Mouse (Mus musculus): ENCODE data around the gene Asmt. TPM values are rescaled to one million over a fixed set of nuclear protein-coding genes. Genes with fewer than 3 reads are reported as not detected.

Asmt gene
- polyA plus RNA-seq (2017; shearing (Covaris generic)): not detected

DNA sequence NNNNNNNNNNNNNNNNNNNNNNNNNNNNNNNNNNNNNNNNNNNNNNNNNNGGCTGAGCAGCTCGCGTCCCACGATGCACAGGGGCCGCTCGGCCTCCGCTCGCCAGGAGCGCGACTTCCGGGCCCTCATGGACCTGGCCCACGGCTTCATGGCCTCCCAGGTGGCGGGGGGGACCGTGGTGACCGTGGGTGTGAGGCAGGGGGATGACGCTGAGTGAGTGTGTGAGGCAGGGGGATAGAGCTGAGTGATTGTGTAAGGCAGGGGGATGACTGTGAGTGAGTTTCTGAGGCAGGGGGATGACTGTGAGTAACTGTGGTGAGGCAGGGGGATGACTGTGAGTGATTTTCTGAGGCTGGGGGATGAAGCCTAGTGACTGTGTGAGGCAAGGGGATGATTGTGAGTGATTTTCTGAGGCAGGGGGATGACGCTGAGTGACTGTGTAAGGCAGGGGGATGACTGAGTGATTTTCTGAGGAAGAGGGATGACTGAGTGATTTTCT lies at the start of gene Asmt:
TSS of gene Asmt (plus strand) at position 51 of the 499 bp plus-strand sequence.
- ATAC-seq: no peak

DNA sequence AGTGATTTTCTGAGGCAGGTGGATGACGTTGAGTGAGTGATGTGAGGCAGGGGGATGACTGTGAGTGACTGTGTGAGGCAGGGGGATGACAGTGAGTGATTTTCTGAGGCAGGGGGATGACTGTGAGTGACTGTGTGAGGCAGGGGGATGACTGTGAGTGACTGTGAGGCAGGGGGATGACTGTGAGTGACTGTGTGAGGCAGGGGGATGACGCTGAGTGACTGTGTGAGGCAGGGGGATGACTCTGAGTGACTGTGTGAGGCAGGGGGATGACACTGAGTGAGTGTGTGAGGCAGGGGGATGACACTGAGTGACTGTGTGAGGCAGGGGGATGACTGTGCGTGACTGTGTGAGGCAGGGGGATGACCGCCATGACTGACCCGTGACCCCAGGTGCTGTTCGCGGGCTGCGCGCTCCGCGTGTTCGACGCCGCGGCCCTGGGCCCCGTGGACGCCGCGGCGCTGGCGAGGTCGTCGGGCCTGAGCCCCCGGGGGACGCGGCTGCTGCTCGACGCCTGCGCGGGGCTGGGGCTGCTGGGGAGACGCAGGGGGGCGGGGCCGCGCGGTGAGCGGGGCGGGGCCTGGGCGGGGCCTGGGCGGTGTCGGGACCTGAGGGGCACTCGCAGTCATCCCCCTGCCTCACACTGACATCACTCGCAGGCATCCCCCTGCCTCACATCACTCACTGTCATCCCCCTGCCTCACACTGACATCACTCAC lies 948 bp downstream of the Asmt start:
- ATAC-seq: no peak

DNA sequence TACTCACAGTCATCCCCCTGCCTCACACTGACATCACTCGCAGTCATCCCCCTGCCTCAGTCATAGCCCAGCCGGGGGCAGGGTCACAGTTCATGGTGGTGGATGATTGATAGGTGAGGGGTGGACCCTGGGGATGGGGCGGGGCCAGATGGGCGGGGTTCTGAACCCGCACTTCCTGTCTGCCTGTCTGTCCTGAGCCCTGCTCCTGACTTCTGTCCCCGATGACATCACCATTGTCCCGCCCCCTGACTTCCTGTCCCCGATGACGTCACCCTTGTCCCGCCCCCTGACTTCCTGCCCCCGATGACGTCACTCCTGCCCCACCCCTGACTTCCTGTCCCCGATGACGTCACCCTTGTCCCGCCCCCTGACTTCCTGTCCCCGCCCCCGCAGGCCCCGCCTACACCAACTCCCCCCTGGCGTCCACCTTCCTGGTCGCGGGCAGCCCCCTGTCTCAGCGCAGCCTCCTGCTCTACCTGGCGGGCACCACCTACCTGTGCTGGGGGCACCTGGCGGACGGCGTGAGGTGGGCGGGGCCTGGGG lies 1.9 kb downstream of the Asmt start:
- peak; percentile 12 for ATAC-seq

DNA sequence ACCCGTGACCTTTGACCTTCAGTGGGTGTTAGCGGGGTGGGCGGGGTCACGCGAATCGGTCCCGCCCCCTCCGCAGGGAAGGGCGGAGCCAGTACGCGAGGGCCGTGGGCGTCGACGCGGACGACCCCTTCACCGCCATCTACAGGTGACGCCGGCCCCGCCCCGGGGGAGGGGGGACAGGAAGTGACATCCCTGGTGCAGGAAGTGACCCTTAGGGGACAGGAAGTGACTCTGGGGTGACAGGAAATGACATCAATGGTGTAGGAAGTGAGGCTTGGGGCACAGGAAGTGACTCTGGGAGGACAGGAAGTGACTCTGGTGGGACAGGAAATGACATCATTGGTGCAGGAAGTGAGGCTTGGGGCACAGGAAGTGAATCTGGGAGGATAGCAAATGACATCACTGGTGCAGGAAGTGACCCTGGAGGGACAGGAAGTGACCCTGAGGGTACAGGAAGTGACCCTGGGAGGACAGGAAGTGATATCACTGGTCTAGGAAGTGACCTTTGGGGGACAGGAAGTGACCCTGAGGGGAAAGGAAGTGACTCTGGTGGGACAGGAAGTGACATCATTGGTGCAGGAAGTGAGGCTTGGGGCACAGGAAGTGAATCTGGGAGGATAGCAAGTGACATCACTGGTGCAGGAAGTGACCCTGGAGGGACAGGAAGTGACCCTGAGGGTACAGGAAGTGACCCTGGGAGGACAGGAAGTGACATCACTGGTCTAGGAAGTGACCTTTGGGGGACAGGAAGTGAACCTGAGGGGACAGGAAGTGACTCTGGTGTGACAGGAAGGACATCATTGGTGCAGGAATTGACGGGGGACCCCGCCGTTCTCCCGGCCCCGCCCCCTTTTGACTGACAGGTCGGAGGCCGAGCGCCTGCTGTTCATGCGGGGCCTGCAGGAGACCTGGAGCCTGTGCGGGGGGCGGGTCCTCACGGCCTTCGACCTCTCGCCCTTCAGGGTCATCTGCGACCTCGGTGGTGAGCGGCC lies 2.7 kb downstream of the Asmt start:
- peak; percentile 37 for ATAC-seq

DNA sequence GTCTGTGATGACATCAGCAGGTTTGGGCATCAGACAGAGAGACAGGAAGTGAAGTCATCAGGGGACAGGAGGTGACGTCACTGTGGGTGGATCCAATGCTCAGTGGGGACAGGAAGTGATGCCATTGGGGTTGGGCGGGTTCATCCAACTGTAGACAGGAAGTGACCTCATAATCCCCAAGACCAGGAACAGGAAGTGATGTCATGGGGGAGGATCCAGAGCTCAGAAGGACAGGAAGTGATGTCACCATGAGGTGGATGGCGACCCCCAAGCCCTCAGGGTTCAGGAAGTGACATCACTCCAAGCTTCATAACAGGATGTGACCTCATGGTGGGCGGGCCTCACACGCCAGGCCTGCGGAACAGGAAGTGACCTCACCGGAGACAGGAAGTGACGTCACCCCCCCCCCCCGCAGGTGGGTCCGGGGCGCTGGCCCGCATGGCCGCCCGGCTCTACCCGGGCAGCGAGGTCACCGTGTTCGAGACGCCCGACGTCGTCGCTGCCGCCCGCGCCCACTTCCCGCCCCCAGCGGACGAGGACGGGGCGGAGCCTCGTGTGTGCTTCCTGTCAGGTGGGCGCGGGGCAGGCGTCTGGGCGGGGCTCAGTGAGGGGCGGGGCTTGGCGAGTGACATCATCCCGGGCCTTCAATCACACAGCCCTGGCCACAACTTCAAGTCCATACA lies 3.6 kb downstream of the Asmt start:
- ATAC-seq: peak; percentile 31

DNA sequence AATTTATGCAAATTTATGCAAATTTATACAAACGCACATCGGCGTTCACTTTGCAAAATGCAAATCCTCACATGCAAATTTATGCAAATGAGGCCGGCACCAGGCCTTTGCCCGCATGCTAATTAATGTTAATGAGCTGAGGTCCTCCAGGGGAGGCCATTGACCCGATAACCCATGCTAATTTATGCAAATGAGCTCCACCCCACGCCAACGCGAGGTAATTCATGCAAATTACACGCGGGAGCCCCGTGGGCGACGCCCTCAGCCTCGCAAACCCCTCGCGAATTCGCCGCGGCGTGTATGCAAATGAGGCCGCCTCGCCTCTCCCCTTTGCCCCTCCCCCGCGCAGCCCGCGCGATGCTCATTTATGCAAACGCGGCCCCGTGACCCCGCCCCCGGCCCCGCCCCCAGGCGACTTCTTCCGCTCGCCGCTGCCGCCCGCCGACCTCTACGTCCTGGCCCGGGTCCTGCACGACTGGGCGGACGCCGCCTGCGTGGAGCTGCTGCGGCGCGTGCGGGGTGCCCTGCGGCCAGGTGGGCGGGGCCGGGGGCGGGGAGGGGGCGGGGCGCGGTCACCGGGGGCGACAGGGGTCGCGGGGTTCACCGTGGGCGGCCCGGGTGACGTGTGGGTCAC lies 4.3 kb downstream of the Asmt start:
- ATAC-seq: no peak

DNA sequence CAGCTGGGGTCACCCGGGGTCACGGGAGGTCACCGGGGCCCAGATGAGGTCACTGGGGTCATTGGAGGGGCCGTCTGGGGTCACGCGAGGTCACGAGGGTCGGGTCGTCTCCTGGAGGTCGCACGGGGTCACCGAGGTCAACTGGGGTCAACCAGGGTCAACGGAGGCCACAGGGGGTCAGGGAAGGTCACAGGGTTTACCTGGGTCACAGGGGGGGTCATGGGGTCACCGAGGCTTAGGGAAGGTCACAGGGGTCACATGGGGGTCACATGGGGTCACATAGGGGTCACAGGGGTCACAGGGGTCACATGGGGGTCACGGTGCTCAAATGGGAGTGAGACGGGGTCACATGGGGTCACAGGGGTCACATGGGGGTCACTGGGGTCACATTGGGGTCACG lies 4.8 kb downstream of the Asmt start:
- no peak for ATAC-seq

DNA sequence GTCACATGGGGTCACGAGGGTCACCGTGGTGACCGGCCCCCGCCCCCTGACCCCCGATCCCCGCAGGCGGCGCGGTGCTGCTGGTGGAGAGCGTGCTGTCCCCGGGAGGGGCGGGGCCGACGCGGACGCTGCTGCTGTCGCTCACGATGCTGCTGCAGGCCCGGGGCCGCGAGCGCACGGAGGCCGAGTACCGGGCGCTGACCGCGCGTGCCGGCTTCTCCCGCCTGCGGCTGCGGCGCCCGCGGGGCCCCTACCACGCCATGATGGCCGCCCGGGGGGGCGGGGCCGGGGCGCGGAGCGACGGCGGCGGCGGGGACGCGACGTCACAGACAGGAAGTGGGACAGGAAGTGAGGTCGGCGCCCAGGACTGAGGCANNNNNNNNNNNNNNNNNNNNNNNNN lies 5.2 kb downstream of the Asmt start:
- no peak for ATAC-seq

All from activated CD4-positive, CD25-positive, alpha-beta regulatory T cell, adult 4 months (primary cell).